Mouse (Mus musculus) adrenal gland, adult (tissue): ENCODE measurements around the gene Ndufs5.

Source experiments
- DNase-seq, 2 experiments: peaks; one replicate each; pipeline ENCODE4 v3.0.0; 2022 to 2023; ENCODE audit warnings: low spot score in 1 of 2; ENCODE audit not compliant: inconsistent age in 2 of 2

Ndufs5 gene

DNA sequence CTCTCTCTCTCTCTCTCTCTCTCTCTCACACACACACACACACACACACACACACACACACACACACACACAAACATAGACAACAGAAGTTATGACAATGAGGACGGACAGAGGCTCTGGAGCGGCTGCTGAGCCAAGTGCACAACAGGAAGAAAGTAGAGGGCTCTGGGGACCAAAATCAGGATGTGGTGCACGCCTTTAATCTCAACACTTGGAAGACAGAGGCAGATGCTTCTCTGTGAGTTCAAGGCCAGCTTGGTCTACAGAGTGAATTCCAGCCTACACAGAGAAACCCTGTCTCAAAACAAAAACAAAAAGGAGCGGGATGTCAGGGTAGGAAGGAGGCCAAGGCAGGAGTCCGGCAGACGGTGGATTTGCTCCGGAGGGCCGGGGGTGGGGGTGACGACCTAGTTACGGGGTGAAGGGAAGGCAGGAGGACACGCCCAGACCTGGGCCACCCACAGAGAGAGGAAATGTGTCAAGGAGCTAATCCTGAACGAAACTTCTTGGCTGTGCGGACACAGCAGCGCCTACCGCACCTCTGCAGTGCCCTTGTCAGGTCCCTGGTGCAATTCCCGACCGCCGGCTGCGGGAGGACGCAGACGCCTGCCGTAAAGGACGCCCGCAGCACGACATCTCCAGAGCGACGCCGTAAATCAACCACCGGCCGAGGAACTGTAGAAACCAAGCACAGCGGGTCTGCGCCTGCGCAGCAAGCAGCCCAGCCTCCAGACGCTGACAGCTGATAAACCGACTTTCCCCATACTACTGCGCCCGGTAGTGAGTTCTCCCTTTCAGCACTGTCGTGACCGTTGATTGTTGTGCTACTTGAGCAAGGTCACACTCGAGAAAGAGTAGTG lies at the start of gene Ndufs5:
Ndufs5 (minus strand) TSS at position 629 of the 860 bp plus-strand sequence.
- peak; percentile 96 to 97 for DNase-seq

DNA sequence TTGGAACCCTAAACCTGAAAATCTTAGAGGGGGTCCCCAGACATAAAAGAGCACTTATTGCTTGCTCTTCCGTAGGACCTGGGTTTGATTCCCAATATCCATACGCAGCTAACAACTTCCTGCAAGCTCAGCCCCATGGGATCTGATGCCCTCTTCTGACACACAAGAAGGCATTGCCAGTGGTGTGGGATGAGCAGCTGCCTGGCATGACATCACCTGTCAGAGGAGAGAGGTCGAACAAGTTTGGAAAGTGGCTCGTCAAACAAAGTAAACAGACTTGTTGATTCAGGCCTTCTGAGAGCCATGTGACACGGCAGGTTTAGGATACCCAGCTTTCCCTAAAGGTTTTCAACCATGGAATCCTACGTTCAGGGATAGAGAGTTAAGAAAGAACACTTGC lies 47.1 kb upstream of the Ndufs5 start:
- DNase-seq = no peak

- peak; percentile 33 to 59 for DNase-seq
Measured at GRCm38 (mm10) chr4:123758306-123758705, 40.3 kb upstream of the Ndufs5 start.

DNA sequence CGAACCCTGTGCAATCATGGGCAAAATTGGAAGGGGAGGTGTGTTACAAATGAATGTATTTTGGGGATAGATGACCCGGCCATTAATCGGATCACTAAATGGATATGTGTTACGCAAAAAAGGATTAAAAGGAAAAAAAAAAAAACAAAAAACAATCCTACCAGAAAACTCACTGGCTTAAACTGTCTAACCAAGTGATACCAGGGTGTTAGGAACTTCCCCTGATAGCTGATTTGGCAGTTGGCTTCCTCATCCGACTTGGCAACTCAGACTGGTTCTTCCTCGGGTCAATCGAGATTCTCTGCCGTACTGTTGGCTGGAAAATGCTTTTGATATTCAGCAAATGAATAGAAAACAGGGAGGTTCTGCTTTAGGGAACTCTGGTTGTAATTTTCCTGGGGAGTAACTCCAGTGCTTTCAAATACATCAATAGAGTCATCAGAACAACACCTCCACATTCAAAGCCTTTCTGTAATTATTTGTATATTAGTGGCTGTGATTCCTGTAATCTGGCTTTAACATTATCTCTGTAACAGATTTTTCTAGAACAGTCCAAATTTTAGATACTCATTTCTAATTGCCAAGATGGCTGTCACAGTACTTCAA lies 32.8 kb upstream of the Ndufs5 start:
- peak in 1 of 2 experiments; percentile 35 for DNase-seq

DNA sequence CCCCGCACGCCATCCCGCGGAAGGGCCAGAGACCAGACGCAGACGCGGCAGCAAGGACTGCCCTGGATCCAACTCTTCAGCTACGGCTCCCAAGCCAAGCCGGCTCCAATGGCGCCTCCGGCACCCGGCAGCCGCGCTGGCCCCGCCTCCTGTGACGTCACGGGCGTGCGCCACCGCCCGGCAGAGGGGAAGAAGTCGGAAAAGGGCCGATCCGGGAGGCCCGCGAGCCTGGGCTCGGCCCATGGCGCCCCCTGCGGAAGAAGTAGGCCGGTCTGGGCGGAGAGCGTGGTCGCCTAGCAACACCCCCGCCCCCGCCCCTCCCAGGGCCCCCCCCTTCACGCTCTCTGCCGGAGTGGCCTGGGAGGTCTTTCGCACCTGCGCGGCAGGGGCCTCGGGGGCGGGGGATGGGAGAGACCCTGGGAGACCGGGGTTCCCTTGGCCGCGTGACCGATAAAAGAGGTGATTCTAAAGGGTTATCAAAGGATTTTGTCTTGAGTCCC lies 32.2 kb upstream of the Ndufs5 start, which contains the start of gene Akirin1:
Akirin1 (minus strand) TSS at position 194 of the 500 bp plus-strand sequence.
- peak; percentile 98 to 99 for DNase-seq

GRCm38 (mm10) chr4:123749484-123750130 lies 31.6 kb upstream of the Ndufs5 start:
- DNase-seq = no peak

DNA sequence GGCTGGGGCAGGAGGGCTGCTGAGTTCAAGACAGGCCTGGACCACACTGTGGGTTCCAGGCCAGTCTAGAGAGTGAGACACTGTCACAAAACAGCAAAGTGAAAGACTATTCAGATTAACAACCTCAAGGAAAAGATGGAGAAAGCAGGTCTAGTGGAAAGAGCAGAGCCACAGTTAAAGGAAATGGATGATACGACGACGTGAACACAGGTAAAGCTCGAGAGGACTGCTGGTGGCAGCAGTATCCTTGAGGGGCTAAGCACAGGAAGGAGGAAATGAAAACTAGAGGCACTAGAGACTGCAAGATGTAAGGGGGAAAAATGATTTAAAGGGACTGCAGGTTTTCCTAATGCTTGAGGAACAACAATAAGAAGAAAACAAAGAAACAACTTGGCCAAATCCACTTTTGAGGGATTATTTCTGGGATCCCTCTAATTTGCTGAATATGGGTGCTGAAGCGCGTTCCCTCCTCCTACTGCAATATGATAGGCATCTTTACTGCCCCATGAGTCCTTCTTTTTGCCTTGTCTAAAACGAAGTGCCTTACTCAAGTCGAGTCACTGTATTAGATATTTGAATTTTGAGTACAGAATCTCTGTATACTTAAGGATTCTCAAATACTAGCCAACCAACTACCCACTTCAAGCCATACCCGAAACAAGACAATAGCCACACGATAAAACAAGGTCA lies 30.9 kb upstream of the Ndufs5 start:
- DNase-seq = peak in 1 of 2 experiments; percentile 59

DNA sequence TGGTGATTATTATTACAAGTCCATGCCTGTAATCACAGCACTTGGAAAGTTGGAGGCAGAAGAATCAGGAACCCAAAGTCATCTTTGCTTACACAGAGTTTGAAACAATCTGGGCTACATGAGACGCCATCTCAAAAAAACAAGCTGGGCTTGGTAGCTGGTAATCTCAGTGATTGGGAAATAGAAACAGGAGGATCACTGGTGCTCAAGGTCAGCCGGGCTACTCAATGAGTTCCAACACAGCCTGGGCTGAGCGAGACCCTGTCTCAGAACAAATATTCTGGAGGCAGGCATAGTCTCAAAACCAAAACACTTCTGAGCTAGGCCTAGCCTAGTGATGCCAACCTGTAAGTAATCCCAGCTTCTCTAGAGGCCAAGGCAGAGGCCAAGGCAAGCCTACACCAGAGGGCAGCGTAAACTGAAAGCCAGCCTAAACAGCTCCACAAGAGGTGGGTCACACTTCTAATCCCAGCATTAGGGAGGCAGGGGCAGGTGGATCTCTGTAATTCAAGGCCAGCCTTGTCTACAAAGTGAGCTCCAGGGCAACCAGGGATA lies 27.3 kb upstream of the Ndufs5 start:
- DNase-seq = peak; percentile 36 to 73

DNA sequence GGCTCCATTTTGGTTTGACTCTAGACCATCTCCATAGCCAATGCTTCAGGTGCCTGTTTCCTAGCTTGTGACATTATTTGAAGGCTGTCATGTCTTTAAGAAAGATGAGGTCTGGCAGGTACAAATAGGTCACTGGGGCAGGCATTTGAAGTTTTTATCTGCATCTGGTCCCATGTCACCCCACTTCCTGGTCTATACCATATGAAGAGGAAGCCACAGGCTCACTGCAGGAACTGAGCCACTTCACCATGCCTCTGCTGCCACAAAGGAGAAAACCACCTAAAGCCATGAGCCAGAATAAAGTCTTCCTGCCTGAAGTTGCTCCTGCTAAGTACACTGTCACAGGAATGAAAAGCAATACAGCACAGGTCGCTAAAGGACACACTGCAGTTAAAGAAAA lies 24.9 kb upstream of the Ndufs5 start:
- no peak for DNase-seq

- no peak for DNase-seq
Measured at GRCm38 (mm10) chr4:123738708-123739107, 20.7 kb upstream of the Ndufs5 start.

DNA sequence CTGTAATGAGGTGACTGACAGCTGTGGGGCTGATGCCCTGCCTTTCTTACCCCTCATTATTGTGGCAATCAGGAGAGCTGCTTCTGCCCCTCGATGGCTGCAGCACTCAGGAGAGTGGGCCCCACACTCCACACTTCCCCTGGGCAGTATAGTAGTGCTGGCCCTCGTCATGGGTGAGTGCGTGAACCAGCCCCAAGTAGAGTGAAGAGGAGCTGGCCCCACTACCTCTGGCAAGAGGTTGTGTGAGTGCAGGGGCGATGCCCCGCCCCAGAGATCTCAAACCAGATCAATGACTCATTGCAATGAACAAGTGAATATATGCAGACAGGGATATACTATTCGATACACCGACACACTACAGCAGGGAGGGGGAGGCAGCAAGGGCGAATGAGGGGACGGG lies 15.5 kb upstream of the Ndufs5 start:
- DNase-seq = peak in 1 of 2 experiments; percentile 16

DNA sequence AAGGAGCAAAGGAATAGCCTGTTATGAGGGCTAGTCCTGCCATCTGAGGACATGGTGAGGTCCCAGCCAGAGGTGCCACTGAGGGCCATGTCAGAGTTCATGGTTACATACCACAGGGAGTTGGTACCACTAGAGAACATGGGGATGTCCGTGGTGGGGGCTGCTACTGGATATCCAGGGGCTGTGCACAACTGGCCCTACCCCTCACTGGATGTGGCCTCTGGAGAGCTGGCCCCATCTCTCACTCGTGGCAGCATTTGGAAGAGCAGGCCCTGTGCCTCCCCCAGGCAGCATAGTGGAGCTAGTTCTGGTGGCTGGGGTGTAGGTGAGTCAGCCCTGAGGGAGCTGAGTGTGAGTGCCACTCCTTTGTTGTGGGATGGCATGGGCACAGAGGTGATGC lies 14.9 kb upstream of the Ndufs5 start:
- DNase-seq = peak in 1 of 2 experiments; percentile 16

DNA sequence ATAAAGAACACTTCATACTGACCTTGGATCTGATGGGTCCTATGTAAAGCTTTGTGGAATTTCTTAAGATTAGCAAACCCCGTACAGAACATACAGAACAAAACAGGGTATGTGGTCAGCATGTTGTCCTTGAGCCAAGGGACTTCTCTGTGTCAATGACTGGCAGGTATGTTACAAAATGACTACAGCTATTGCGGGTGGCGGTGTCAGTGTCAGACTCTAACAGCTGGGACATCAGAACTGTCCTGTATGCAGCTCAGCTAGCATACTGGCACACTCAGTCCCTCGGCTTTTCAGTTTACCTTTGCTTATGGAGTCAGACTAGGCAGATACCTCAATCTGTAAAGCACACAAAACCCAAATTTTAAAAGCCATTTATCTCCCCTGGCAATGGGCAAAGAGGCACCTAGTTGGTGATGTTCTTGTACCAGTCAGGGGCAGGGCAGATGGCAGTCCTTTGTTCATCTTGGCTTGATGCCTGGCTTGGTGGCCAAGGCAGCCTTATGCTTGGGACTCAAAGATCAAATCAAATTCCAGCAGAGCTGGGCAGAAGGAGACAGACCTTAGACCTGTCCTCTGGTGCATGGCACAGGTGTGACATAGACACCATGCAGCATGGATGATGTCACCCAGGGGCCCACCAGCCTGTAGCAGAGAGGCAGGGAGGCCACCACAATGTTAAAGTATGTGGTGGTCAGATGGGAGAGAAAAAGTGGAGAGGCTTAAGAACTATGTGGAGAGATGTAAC lies 14.3 kb upstream of the Ndufs5 start:
- DNase-seq = no peak

- no peak for DNase-seq
Measured at GRCm38 (mm10) chr4:123721761-123722160, 3.8 kb upstream of the Ndufs5 start.

- DNase-seq = no peak
Measured at GRCm38 (mm10) chr4:123718434-123718780, 405 bp upstream of the Ndufs5 start.

DNA sequence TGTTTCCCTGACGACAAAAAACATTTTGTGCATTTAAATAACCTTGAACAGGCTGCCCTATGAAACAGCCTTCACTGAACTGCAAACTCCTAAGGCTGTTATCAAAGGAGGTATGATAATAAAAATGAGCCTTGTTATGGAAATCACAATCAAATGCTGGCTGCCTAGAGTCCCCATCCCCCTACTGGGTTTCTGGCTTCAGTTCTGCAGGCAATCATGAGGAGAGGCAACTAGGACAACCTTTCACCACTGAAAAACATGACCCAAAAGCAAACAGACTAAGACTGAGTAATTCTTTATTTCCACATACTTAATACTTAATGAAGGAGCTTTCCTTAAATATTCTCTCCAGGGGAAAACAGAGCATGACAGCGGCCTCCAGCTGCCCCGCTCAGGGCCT lies 5.6 kb downstream of the Ndufs5 start:
- no peak for DNase-seq

GRCm38 (mm10) chr4:123707340-123707739 lies 10.7 kb downstream of the Ndufs5 start:
- DNase-seq = no peak

- DNase-seq = no peak
Measured at GRCm38 (mm10) chr4:123705340-123705739, 12.7 kb downstream of the Ndufs5 start.

- no peak for DNase-seq
Measured at GRCm38 (mm10) chr4:123693384-123693783, 24.6 kb downstream of the Ndufs5 start.

DNA sequence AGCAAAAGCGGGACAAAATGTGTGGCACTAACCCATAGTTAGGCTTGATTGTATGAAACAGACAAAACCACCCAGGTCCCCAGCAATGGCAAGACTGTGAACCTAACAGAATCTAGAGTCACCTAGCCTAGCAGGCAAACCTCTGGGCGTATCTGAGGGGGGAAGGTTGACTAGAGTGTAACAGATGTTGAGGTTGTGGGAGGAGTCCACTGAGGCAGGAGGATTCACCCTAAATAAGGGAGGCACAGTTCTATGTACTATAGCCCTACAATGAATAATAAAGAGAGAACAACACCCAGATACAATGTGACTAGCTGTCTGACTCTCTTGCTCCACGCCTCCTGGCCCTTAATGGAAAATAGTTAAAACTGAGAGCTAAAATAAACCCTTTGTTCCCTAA lies 25.9 kb downstream of the Ndufs5 start:
- DNase-seq = no peak
